Mouse (Mus musculus) gastrocnemius, adult 8-10 months (tissue): ENCODE data around the gene 1700023F06Rik. TPM values are rescaled to one million over a fixed set of nuclear protein-coding genes. Genes with fewer than 3 reads are reported as not detected.
A peak's percentile ranks its signal among the peaks of the same experiment; 100 is the strongest.

ENCODE experiments used
- DNase-seq, 2 experiments: peaks; one replicate each; pipeline ENCODE4 v3.0.0; 2022; ENCODE audit warnings: low spot score in 2 of 2
- total RNA-seq, 4 experiments: library from RNA; stranded (reverse); gene quantifications; 2 replicates each; pipeline ENCODE4 v1.2.4; 2022

The 1700023F06Rik gene
- total RNA-seq, 4 experiments from 2014 or later: not detected

- peak in 1 of 2 experiments; percentile 4 for DNase-seq
These were observed 23.5 kb downstream of the 1700023F06Rik start for GRCm38 (mm10) chr11:103184891-103185290.

GRCm38 (mm10) chr11:103181911-103182310 is 26.4 kb downstream of the 1700023F06Rik start:
- peak in 1 of 2 experiments; percentile 2 for DNase-seq

GRCm38 (mm10) chr11:103181349-103181748 is 27.0 kb downstream of the 1700023F06Rik start:
- peak in 1 of 2 experiments; percentile 1 for DNase-seq

- peak in 1 of 2 experiments; percentile 2 for DNase-seq
These were observed 27.9 kb downstream of the 1700023F06Rik start for GRCm38 (mm10) chr11:103180426-103180825.

- DNase-seq: no peak
These were observed 29.6 kb downstream of the 1700023F06Rik start for GRCm38 (mm10) chr11:103178748-103179147.

- no peak for DNase-seq
These were observed 30.4 kb downstream of the 1700023F06Rik start for GRCm38 (mm10) chr11:103177815-103178485.

- no peak for DNase-seq
These were observed 31.1 kb downstream of the 1700023F06Rik start for GRCm38 (mm10) chr11:103177216-103177615.

GRCm38 (mm10) chr11:103176510-103176909 is 31.8 kb downstream of the 1700023F06Rik start:
- DNase-seq: no peak

GRCm38 (mm10) chr11:103175688-103176442 is 32.5 kb downstream of the 1700023F06Rik start:
- DNase-seq: peak in 1 of 2 experiments; percentile 60

- no peak for DNase-seq
These were observed 33.4 kb downstream of the 1700023F06Rik start for GRCm38 (mm10) chr11:103174891-103175391.

- DNase-seq: no peak
These were observed 33.9 kb downstream of the 1700023F06Rik start for GRCm38 (mm10) chr11:103174411-103174832.

GRCm38 (mm10) chr11:103173771-103174344 is 34.5 kb downstream of the 1700023F06Rik start:
- DNase-seq: no peak

- no peak for DNase-seq
These were observed 35.2 kb downstream of the 1700023F06Rik start for GRCm38 (mm10) chr11:103173041-103173770.

GRCm38 (mm10) chr11:103172392-103173040 is 35.8 kb downstream of the 1700023F06Rik start:
- DNase-seq: no peak

- no peak for DNase-seq
These were observed 36.5 kb downstream of the 1700023F06Rik start for GRCm38 (mm10) chr11:103171703-103172391.

- no peak for DNase-seq
These were observed 37.1 kb downstream of the 1700023F06Rik start for GRCm38 (mm10) chr11:103171286-103171620.

- no peak for DNase-seq
These were observed 37.7 kb downstream of the 1700023F06Rik start, which contains the start of gene Fmnl1 for GRCm38 (mm10) chr11:103170494-103171285. TSS of gene Fmnl1 (plus strand) at chr11:103171107.

GRCm38 (mm10) chr11:103170111-103170493 is 38.3 kb downstream of the 1700023F06Rik start:
- no peak for DNase-seq

- DNase-seq: no peak
These were observed 38.7 kb downstream of the 1700023F06Rik start for GRCm38 (mm10) chr11:103169664-103170063.
